Mouse (Mus musculus) central nervous system, embryonic 11.5 days (tissue): ENCODE data around the gene Gm14305. TPM values are rescaled to one million over a fixed set of nuclear protein-coding genes. Genes with fewer than 3 reads are reported as not detected.

Experiments used
- polyA plus RNA-seq: library from polyadenylated mRNA; depleted of rRNA; stranded (reverse); fragments of >200 nt; gene quantifications from 2 replicates; pipeline ENCODE4 v1.2.3, GENCODE M21; 2012; rRNA removed

Gm14305 gene
- 9.8 and 26.5 TPM in 2 replicates for polyA plus RNA-seq

GRCm38 (mm10) chr2:176708051-176708450, at the start of gene Gm14305:
Gene Gm14305 (plus strand): TSS chr2:176708328.

GRCm38 (mm10) chr2:176670222-176670621, 37.9 kb upstream of the Gm14305 start, which contains the start of gene Zfp973:
Gene Zfp973 (plus strand): TSS chr2:176670522.

Other genes with a start within 250 kb of the Gm14305 start
- 4.4 and 15.0 TPM in 2 replicates for gene Gm14434, start 221.5 kb upstream of the Gm14305 start, polyA plus RNA-seq
- not detected in 2 replicates for gene Zfp967, start 187.3 kb upstream of the Gm14305 start, polyA plus RNA-seq
- 4.1 and 23.6 TPM in 2 replicates for gene Gm14308, start 72.0 kb upstream of the Gm14305 start, polyA plus RNA-seq
- 4.0 and 10.1 TPM in 2 replicates for gene Zfp973, start 37.8 kb upstream of the Gm14305 start, polyA plus RNA-seq
- 5.0 and 21.6 TPM in 2 replicates for gene Gm14295, start 90.3 kb downstream of the Gm14305 start, polyA plus RNA-seq
- gene Gm14408, start 122.8 kb downstream of the Gm14305 start, polyA plus RNA-seq = not detected in 2 replicates
- gene Gm14296, start 219.5 kb downstream of the Gm14305 start, polyA plus RNA-seq = 7.1 and 12.1 TPM in 2 replicates